Mouse (Mus musculus) spleen, adult 2 months (tissue): Measurements from ENCODE around the gene Ascc3.

ENCODE experiments used
- CTCF ChIP-seq: fragments of 200-500 bp; IDR thresholded peaks from 2 replicates; pipeline ENCODE4 v1.5.1; 2011; ENCODE audit warnings: mild to moderate bottlenecking, inconsistent platforms; ENCODE audit not compliant: insufficient read depth, insufficient read length, insufficient replicate concordance; ENCODE audit errors: extremely low read depth
- POLR2A ChIP-seq: fragments of 200-500 bp; IDR thresholded peaks from 2 replicates; pipeline ENCODE4 v1.6.1; 2011; ENCODE audit warnings: low read depth, low read length, inconsistent platforms

GRCm38 (mm10) chr10:50613840-50614239 is 21.4 kb downstream of the Ascc3 start:
- no peak for TF ChIP-seq POLR2A
- no peak for TF ChIP-seq CTCF
